Mouse (Mus musculus): ENCODE measurements around the gene Gm45717. TPM values are rescaled to one million over a fixed set of nuclear protein-coding genes. Genes with fewer than 3 reads are reported as not detected.

Gene Gm45717
- polyA plus RNA-seq, 1 experiment = not detected

- H3K4me3 ChIP-seq (replicated peaks; ENCODE audit: control insufficient read depth, low read depth, low read length) = no peak overlapping the region
- TF ChIP-seq POLR2A (IDR thresholded peaks at IDR 0.05; ENCODE audit: borderline replicate concordance, control insufficient read depth, low read depth, low read length) (no peak), CTCF (IDR thresholded peaks at IDR 0.05; ENCODE audit: control insufficient read depth, insufficient read depth, low read length) (no peak)
- no peak overlapping the region for H3K27ac ChIP-seq (ENCODE audit: control insufficient read depth, insufficient read depth, low read depth, low read length, poor library complexity)
- WGBS = 81% methylated on average over 2 of the region's 2 CpGs
- peaks cover 6% of the 10 kb centered on the region for H3K4me1 ChIP-seq (ENCODE audit: control insufficient read depth, insufficient read depth, low read length)
These were observed 5.7 kb upstream of the Gm45717 start for GRCm38 (mm10) chr7:140961416-140961815.

DNA sequence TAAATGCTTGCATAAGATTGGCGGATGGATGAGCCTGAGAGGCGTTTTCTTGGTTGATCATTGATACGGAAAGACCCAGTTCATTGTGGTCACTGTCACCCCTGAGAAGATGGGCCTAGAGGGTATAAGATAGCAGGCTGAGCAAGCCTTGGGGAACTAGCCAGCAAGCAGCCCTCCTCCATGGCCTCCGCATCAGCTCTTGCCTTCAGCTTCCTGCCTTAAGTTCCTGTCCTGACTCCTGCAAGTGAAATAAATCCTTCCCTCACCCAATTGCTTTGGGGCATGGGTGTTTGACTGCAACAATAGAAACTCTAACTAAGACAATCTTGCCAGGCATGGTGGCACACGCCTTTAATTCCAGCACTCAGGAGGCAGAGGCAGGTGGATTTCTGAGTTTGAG lies 4.3 kb upstream of the Gm45717 start:
- 55% methylated on average over 5 of the region's 5 CpGs for WGBS
- Histone ChIP-seq H3K4me3 (replicated peaks; ENCODE audit: control insufficient read depth, low read depth, low read length) (no peak overlapping the region), H3K4me1 (ENCODE audit: control insufficient read depth, insufficient read depth, low read length) (peaks cover 6% of the 10 kb centered on the region), H3K27ac (ENCODE audit: control insufficient read depth, insufficient read depth, low read depth, low read length, poor library complexity) (no peak overlapping the region)
- TF ChIP-seq POLR2A (IDR thresholded peaks at IDR 0.05; ENCODE audit: borderline replicate concordance, control insufficient read depth, low read depth, low read length) (no peak), CTCF (IDR thresholded peaks at IDR 0.05; ENCODE audit: control insufficient read depth, insufficient read depth, low read length) (no peak)

GRCm38 (mm10) chr7:140959181-140959901 lies 3.6 kb upstream of the Gm45717 start:
- Histone ChIP-seq H3K4me3 (replicated peaks; ENCODE audit: control insufficient read depth, low read depth, low read length) (no peak overlapping the region), H3K27ac (ENCODE audit: control insufficient read depth, insufficient read depth, low read depth, low read length, poor library complexity) (no peak overlapping the region), H3K4me1 (ENCODE audit: control insufficient read depth, insufficient read depth, low read length) (peaks cover 6% of the 10 kb centered on the region)
- TF ChIP-seq POLR2A (IDR thresholded peaks at IDR 0.05; ENCODE audit: borderline replicate concordance, control insufficient read depth, low read depth, low read length) (no peak), CTCF (IDR thresholded peaks at IDR 0.05; ENCODE audit: control insufficient read depth, insufficient read depth, low read length) (no peak)
- 9% methylated on average over 9 of the region's 9 CpGs for WGBS

DNA sequence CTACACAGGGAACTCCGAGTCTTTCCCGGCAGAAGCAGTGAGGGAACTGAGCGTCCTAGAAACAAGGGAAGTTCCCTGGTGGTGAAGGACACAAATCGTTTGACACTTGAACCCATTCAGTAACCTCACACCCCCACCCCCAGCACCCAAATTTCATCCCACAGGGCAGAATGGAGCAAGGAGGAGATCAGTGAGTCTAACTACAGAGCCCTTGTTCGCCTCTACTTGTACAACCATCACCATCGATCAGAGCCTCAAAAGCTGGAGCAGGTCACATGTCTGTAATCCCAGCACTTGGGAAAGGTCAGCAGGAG lies 776 bp upstream of the Gm45717 start:
- Histone ChIP-seq H3K27ac (ENCODE audit: control insufficient read depth, insufficient read depth, low read depth, low read length, poor library complexity) (peak overlapping the region; percentile 89), H3K4me3 (replicated peaks; ENCODE audit: control insufficient read depth, low read depth, low read length) (no peak overlapping the region), H3K4me1 (ENCODE audit: control insufficient read depth, insufficient read depth, low read length) (peaks cover 8% of the 10 kb centered on the region)
- TF ChIP-seq CTCF (IDR thresholded peaks at IDR 0.05; ENCODE audit: control insufficient read depth, insufficient read depth, low read length) (no peak), POLR2A (IDR thresholded peaks at IDR 0.05; ENCODE audit: borderline replicate concordance, control insufficient read depth, low read depth, low read length) (no peak)
- WGBS = 38% methylated on average over 6 of the region's 6 CpGs

DNA sequence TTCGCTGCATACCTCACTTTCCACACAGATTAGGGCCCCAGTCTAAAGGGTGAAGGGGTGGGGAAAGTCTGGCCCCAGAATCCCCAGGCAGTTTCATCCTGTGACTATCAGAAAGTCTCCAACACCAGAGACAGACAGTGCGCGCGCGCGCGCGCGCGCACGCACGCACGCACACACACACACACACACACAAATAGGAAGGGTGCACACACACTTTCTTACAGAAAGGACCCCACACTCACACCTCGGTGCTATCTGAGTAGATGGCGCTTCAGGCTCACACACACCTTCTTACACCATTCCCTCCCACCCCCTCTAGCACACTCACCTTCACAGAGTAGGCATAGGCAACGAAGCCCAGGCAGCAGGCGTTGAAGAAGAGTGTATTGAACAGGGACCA lies 395 bp downstream of the Gm45717 start:
- H3K27ac ChIP-seq (ENCODE audit: control insufficient read depth, insufficient read depth, low read depth, low read length, poor library complexity) = peak overlapping the region; percentile 89
- H3K4me1 ChIP-seq (ENCODE audit: control insufficient read depth, insufficient read depth, low read length) = peaks cover 8% of the 10 kb centered on the region
- no peak for TF ChIP-seq CTCF (IDR thresholded peaks at IDR 0.05; ENCODE audit: control insufficient read depth, insufficient read depth, low read length)
- TF ChIP-seq POLR2A (IDR thresholded peaks at IDR 0.05; ENCODE audit: borderline replicate concordance, control insufficient read depth, low read depth, low read length) = no peak
- under 1% methylated on average over 17 of the region's 17 CpGs for WGBS
- peak overlapping the region; percentile 75 for H3K4me3 ChIP-seq (replicated peaks; ENCODE audit: control insufficient read depth, low read depth, low read length)

- Histone ChIP-seq H3K4me1 (ENCODE audit: control insufficient read depth, insufficient read depth, low read length) (peaks cover 5% of the 10 kb centered on the region), H3K27ac (ENCODE audit: control insufficient read depth, insufficient read depth, low read depth, low read length, poor library complexity) (peak overlapping the region; percentile 89), H3K4me3 (replicated peaks; ENCODE audit: control insufficient read depth, low read depth, low read length) (peak overlapping the region; percentile 75)
- TF ChIP-seq CTCF (IDR thresholded peaks at IDR 0.05; ENCODE audit: control insufficient read depth, insufficient read depth, low read length) = no peak
- TF ChIP-seq POLR2A (IDR thresholded peaks at IDR 0.05; ENCODE audit: borderline replicate concordance, control insufficient read depth, low read depth, low read length) = no peak
- WGBS = 3% methylated on average over 9 of the region's 9 CpGs
These were observed 1.0 kb downstream of the Gm45717 start for GRCm38 (mm10) chr7:140954733-140955071.

- Histone ChIP-seq H3K4me1 (ENCODE audit: control insufficient read depth, insufficient read depth, low read length) (peaks cover 5% of the 10 kb centered on the region), H3K4me3 (replicated peaks; ENCODE audit: control insufficient read depth, low read depth, low read length) (peak overlapping the region; percentile 61), H3K27ac (ENCODE audit: control insufficient read depth, insufficient read depth, low read depth, low read length, poor library complexity) (peak overlapping the region; percentile 89)
- TF ChIP-seq POLR2A (IDR thresholded peaks at IDR 0.05; ENCODE audit: borderline replicate concordance, control insufficient read depth, low read depth, low read length) (no peak), CTCF (IDR thresholded peaks at IDR 0.05; ENCODE audit: control insufficient read depth, insufficient read depth, low read length) (no peak)
- 12% methylated on average over 15 of the region's 15 CpGs for WGBS
These were observed 1.7 kb downstream of the Gm45717 start for GRCm38 (mm10) chr7:140953800-140954732.

GRCm38 (mm10) chr7:140953133-140953532 lies 2.6 kb downstream of the Gm45717 start:
- Histone ChIP-seq H3K27ac (ENCODE audit: control insufficient read depth, insufficient read depth, low read depth, low read length, poor library complexity) (peak overlapping the region; percentile 39), H3K4me1 (ENCODE audit: control insufficient read depth, insufficient read depth, low read length) (peaks cover 5% of the 10 kb centered on the region), H3K4me3 (replicated peaks; ENCODE audit: control insufficient read depth, low read depth, low read length) (no peak overlapping the region)
- 40% methylated on average over 11 of the region's 11 CpGs for WGBS
- TF ChIP-seq CTCF (IDR thresholded peaks at IDR 0.05; ENCODE audit: control insufficient read depth, insufficient read depth, low read length) (no peak), POLR2A (IDR thresholded peaks at IDR 0.05; ENCODE audit: borderline replicate concordance, control insufficient read depth, low read depth, low read length) (no peak)
